Mouse (Mus musculus): ENCODE data around the gene Cacnb4. TPM values are rescaled to one million over a fixed set of nuclear protein-coding genes. Genes with fewer than 3 reads are reported as not detected.

Gene Cacnb4
- polyA plus RNA-seq, 1 experiment: 0.04 TPM

DNA sequence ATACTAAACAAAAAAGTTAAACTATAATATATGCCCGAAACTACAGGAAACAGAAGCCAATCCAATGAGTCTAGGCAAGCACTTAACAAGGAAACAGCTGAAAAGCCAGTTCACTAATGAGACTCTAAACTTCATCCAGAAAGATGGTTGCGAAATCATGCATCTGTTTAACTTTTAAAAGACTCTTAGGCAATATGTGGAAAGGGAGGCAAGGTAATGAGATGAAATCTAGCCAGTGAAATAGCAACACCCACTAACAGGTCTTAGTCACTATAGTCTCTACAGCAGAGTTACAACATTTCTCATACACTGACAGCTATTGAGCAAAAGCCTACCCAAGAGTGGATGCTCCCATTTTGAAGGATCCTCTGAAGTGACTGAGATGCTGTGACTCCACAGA is 74.4 kb downstream of the Cacnb4 start:
- TF ChIP-seq POLR2A (IDR thresholded peaks at IDR 0.05; ENCODE audit: borderline replicate concordance, extremely low read depth, low read depth, low read length) (no peak), CTCF (IDR thresholded peaks at IDR 0.05; ENCODE audit: insufficient read depth, low read length) (no peak)
- no peak for DNase-seq
- 41% methylated on average over 2 of the region's 2 CpGs for WGBS
- H3K4me3 ChIP-seq (replicated peaks; ENCODE audit: extremely low read depth, low read depth, low read length): no peak overlapping the region
- H3K4me1 ChIP-seq (ENCODE audit: control insufficient read depth, insufficient read depth, low read length): peaks cover 4% of the 10 kb centered on the region; the same call in 1 of the 2 replicates

DNA sequence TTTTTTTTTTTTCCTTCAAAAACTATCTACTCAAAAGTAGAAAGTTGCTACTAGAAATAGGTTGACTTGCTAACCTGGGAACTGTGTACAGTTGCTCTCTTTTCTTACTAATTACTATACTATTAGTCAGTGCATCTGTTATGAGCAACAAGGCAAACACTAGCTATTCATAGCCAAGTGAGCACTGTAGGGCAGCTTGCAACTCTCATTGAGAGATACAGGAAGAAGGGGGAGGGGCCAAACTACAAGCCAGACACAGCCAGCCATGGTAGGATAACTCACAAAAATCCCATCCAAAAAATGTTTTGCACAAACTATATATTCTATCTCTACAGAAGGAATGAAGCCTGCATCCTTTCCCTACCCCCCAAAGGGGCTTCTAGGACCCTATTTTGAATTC is 79.1 kb downstream of the Cacnb4 start:
- TF ChIP-seq POLR2A (IDR thresholded peaks at IDR 0.05; ENCODE audit: borderline replicate concordance, extremely low read depth, low read depth, low read length) (no peak), CTCF (IDR thresholded peaks at IDR 0.05; ENCODE audit: insufficient read depth, low read length) (no peak)
- H3K4me1 ChIP-seq (ENCODE audit: control insufficient read depth, insufficient read depth, low read length): no peaks in the 10 kb centered on the region
- no peak for DNase-seq
- H3K4me3 ChIP-seq (replicated peaks; ENCODE audit: extremely low read depth, low read depth, low read length): no peak overlapping the region

DNA sequence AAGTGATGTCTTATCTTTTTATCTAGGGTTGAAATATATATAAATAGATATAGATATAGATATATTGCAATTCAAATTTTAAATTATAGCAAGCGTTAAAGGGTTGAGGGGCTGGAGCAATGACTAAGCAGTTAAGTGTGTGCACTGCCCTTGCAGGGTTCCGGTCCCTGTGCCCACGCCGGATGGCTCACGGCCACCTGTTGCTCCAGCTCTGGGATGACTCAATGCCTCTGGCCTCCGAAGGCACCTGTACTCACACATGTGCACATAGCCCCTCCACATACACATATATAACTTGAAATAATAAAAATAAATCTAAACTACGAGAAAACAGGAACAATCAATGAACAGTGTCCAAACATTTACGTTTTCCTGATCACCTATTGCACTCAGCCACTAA is 82.8 kb downstream of the Cacnb4 start:
- WGBS: 87% methylated on average over 8 of the region's 8 CpGs
- DNase-seq: no peak
- no peak overlapping the region for H3K4me3 ChIP-seq (replicated peaks; ENCODE audit: extremely low read depth, low read depth, low read length)
- no peaks in the 10 kb centered on the region for H3K4me1 ChIP-seq (ENCODE audit: control insufficient read depth, insufficient read depth, low read length)
- no peak for TF ChIP-seq CTCF (IDR thresholded peaks at IDR 0.05; ENCODE audit: insufficient read depth, low read length)
- TF ChIP-seq POLR2A (IDR thresholded peaks at IDR 0.05; ENCODE audit: borderline replicate concordance, extremely low read depth, low read depth, low read length): no peak

DNA sequence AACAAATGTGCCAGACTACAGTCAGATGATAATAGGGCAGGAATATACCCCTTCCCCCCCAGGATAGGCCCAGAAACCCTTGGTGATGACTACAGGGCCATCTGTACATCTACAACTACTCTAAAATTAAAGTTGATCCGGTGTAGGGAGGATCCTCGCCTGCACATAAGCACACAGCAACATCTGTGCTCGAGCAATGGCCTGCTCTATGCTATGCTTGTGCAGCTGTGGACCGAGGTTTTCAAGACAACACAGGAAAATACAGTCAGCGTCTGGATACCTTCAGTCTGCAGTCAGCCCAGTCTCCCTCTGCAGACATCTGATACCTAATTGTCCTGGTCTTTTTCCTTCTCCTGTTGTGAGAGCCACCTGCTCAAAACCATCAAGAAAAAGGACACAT is 83.4 kb downstream of the Cacnb4 start:
- Histone ChIP-seq H3K4me3 (replicated peaks; ENCODE audit: extremely low read depth, low read depth, low read length) (no peak overlapping the region), H3K4me1 (ENCODE audit: control insufficient read depth, insufficient read depth, low read length) (no peaks in the 10 kb centered on the region)
- 72% methylated on average over 5 of the region's 5 CpGs for WGBS
- TF ChIP-seq CTCF (IDR thresholded peaks at IDR 0.05; ENCODE audit: insufficient read depth, low read length) (no peak), POLR2A (IDR thresholded peaks at IDR 0.05; ENCODE audit: borderline replicate concordance, extremely low read depth, low read depth, low read length) (no peak)
- no peak for DNase-seq

DNA sequence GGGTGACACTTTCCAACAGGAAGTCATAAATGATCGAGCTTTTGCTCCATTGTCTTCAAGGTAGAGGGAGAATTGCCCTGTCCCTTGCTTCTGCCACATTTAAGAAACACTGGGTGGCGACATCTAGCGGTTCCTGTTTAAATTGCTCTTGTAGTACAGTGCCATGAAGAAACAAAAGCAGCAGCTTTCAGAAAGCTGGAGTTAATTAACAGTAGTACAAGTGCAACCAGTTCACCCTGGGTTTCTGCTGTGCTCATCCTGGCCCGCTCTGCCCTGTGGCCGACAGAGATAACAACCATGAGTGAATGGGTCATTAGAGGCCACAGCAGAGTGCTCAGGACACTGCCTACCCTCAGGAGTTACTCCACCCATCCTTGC is 85.7 kb downstream of the Cacnb4 start:
- TF ChIP-seq CTCF (IDR thresholded peaks at IDR 0.05; ENCODE audit: insufficient read depth, low read length) (0 out of 2 replicates have a peak, but pooled peaks have one; percentile 38), POLR2A (IDR thresholded peaks at IDR 0.05; ENCODE audit: borderline replicate concordance, extremely low read depth, low read depth, low read length) (no peak)
- H3K4me3 ChIP-seq (replicated peaks; ENCODE audit: extremely low read depth, low read depth, low read length): no peak overlapping the region
- DNase-seq: peak; percentile 66
- under 1% methylated on average over 5 of the region's 5 CpGs for WGBS
- no peaks in the 10 kb centered on the region for H3K4me1 ChIP-seq (ENCODE audit: control insufficient read depth, insufficient read depth, low read length)

DNA sequence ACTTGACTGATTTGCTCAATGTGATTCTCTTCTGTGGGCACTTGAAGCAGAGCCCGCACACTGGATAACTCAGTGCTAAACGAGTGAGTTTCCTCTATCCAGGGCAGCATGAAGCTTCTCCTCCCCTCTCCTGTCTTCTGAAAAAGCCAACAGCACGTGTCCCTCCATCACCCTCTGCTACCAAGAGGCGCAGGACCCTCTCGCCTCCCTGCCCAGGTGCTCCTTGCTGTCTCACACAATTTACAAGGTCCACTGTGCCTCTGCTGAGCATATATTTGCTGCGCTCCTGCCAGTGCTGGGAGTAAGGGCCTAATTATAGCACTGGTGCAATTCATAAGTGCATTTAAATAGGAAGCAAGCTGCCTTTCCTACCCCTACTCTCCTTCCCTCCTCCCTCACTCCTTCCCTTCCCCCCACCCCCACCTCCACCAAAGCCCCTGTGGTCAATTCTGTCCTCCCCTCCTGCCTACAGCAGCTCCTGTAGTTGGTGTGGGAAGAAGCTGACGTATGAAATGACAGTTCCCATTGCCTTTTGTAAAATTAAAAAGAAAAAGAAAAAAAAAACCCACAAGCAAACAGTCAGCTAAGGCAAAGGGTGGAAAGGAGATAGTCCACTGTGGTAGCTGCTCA is 86.2 kb downstream of the Cacnb4 start:
- 73% methylated on average over 7 of the region's 7 CpGs for WGBS
- H3K4me1 ChIP-seq (ENCODE audit: control insufficient read depth, insufficient read depth, low read length): no peaks in the 10 kb centered on the region
- H3K4me3 ChIP-seq (replicated peaks; ENCODE audit: extremely low read depth, low read depth, low read length): no peak overlapping the region
- no peak for TF ChIP-seq POLR2A (IDR thresholded peaks at IDR 0.05; ENCODE audit: borderline replicate concordance, extremely low read depth, low read depth, low read length)
- TF ChIP-seq CTCF (IDR thresholded peaks at IDR 0.05; ENCODE audit: insufficient read depth, low read length): no peak
- DNase-seq: no peak

DNA sequence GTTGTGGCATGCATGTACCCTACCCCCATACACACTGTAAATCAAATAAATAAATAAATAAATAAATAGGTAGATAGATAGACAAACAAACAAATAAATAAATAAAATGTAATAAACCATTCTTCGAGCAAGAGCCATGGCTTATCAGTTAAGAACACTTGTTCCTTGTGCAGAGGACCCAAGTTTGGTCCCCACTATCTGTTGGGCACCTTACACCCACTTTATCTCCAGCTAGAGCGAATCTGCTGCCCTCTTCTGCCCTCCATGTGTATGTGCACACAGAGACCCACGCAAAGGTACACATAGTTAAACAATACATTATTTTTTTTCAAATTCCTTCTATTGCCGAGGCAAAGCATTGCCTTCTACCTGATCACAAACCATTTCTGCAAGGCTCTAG is 87.1 kb downstream of the Cacnb4 start:
- WGBS: 87% methylated on average over 4 of the region's 4 CpGs
- no peaks in the 10 kb centered on the region for H3K4me1 ChIP-seq (ENCODE audit: control insufficient read depth, insufficient read depth, low read length)
- H3K4me3 ChIP-seq (replicated peaks; ENCODE audit: extremely low read depth, low read depth, low read length): no peak overlapping the region
- no peak for DNase-seq
- TF ChIP-seq POLR2A (IDR thresholded peaks at IDR 0.05; ENCODE audit: borderline replicate concordance, extremely low read depth, low read depth, low read length) (no peak), CTCF (IDR thresholded peaks at IDR 0.05; ENCODE audit: insufficient read depth, low read length) (peak; percentile 26; the same call in 1 of the 2 replicates)

DNA sequence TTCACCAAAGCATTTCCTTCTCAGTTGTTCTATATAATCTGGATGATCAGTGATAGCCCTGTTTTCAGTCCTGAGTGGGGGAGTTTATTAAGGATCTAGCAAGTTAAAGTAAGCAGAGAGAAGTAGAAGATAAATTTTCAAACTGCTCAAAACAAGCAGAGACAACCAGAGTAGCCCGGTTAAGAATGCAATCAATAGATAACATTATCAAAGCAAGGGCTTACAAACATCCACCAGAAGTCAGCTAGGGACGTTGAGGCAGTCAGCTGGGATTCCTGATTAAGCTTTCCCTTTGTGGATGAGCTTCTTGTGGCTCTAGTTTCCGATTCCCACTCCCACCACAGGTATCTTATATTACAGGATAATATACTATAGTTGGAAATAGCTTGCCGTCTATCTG is 91.2 kb downstream of the Cacnb4 start:
- no peak overlapping the region for H3K4me3 ChIP-seq (replicated peaks; ENCODE audit: extremely low read depth, low read depth, low read length)
- 80% methylated on average over 4 of the region's 4 CpGs for WGBS
- H3K4me1 ChIP-seq (ENCODE audit: control insufficient read depth, insufficient read depth, low read length): peaks cover 5% of the 10 kb centered on the region; the same call in 1 of the 2 replicates
- TF ChIP-seq CTCF (IDR thresholded peaks at IDR 0.05; ENCODE audit: insufficient read depth, low read length) (no peak), POLR2A (IDR thresholded peaks at IDR 0.05; ENCODE audit: borderline replicate concordance, extremely low read depth, low read depth, low read length) (no peak)
- no peak for DNase-seq

DNA sequence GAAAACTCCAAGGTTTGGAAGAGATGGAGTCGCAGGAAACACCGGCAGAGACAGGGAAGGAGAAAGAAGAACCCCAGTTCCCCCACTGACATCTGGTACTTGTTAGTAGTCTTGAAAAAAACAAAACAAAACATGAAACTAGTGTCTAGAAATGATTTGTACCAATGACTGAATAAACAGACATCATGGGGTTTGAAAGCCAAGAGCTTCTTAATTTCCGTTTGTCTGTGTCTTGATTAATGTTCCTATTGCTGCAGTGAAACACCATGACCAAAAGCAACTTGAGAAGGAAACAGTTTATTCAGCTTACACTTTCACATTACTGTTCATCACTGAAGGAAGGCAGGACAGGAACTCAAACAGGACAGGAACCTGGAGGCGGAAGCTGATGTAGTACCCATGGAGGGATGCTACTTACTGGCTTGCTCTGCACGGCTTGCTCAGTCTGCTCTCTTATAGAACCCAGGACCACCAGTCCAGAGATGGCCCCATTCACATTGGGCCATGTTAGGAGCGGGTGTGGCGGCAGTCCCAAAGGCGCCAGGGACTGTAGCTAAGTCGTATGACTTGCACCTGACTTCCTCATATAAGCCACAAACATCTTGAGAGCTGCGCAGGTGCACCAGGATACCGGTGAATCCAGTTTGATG is 95.4 kb downstream of the Cacnb4 start:
- no peak for DNase-seq
- TF ChIP-seq POLR2A (IDR thresholded peaks at IDR 0.05; ENCODE audit: borderline replicate concordance, extremely low read depth, low read depth, low read length) (no peak), CTCF (IDR thresholded peaks at IDR 0.05; ENCODE audit: insufficient read depth, low read length) (no peak)
- H3K4me1 ChIP-seq (ENCODE audit: control insufficient read depth, insufficient read depth, low read length): peaks cover 5% of the 10 kb centered on the region; the same call in 1 of the 2 replicates
- no peak overlapping the region for H3K4me3 ChIP-seq (replicated peaks; ENCODE audit: extremely low read depth, low read depth, low read length)
- WGBS: 80% methylated on average over 11 of the region's 11 CpGs

DNA sequence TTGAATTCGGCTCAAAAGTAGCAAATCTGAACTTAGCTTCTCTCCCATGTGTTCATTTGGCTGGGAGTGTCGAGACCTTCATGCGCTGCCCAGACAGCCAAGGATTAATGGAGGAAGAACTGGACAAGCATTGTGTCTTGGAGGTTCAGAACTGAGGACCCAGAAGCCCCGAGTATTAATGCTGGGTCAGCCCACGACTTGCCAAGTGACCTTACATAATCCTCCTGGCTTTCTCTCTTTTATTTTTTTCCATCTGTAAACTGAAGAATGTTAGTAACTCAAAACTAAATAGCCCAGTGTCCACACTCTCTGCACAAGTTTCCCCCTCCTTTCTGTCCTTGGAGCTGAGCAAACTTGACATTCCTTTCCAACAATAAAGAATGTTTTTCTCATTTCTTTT is 95.9 kb downstream of the Cacnb4 start:
- Histone ChIP-seq H3K4me3 (replicated peaks; ENCODE audit: extremely low read depth, low read depth, low read length) (no peak overlapping the region), H3K4me1 (ENCODE audit: control insufficient read depth, insufficient read depth, low read length) (peaks cover 5% of the 10 kb centered on the region; the same call in 1 of the 2 replicates)
- no peak for DNase-seq
- TF ChIP-seq POLR2A (IDR thresholded peaks at IDR 0.05; ENCODE audit: borderline replicate concordance, extremely low read depth, low read depth, low read length) (no peak), CTCF (IDR thresholded peaks at IDR 0.05; ENCODE audit: insufficient read depth, low read length) (no peak)
- 44% methylated on average over 5 of the region's 5 CpGs for WGBS
